Mouse (Mus musculus) ovary, postnatal 36 days (tissue): Measurements from ENCODE around the gene Gm15517.
"Not testable (repeated sequence)": the region's sequence is repeated elsewhere in the genome, so short reads cannot be mapped to it uniquely, and the experiment has no call there.

ENCODE experiments used
- DNase-seq: peaks from one replicate; pipeline ENCODE4 v3.0.0; 2022; ENCODE audit warnings: low spot score, mixed read lengths

Gene Gm15517

GRCm38 (mm10) chr7:44261147-44261546, at the start of gene Gm15517:
TSS of gene Gm15517 (plus strand) at chr7:44261447.
- no peak for DNase-seq

- no peak for DNase-seq
Observed at GRCm38 (mm10) chr7:44215645-44216044, 45.6 kb upstream of the Gm15517 start, which contains the start of gene Klk1b5. TSS of gene Klk1b5 (plus strand) at chr7:44215945.

GRCm38 (mm10) chr7:44221601-44222000, 39.6 kb upstream of the Gm15517 start:
- not testable (repeated sequence) for DNase-seq

GRCm38 (mm10) chr7:44222335-44222734, 38.9 kb upstream of the Gm15517 start:
- not testable (repeated sequence) for DNase-seq

- no peak for DNase-seq
Observed at GRCm38 (mm10) chr7:44225076-44225475, 36.2 kb upstream of the Gm15517 start, which contains the start of gene Klk1. TSS of gene Klk1 (plus strand) at chr7:44225360.

- no peak for DNase-seq
Observed at GRCm38 (mm10) chr7:44235909-44236308, 25.3 kb upstream of the Gm15517 start, which contains the start of gene Gm36864. TSS of gene Gm36864 (plus strand) at chr7:44236177.

GRCm38 (mm10) chr7:44239913-44240312, 21.3 kb upstream of the Gm15517 start:
- no peak for DNase-seq

GRCm38 (mm10) chr7:44240712-44241111, 20.5 kb upstream of the Gm15517 start:
- no peak for DNase-seq

- DNase-seq = no peak
Observed at GRCm38 (mm10) chr7:44241163-44241562, 20.1 kb upstream of the Gm15517 start.

- DNase-seq = no peak
Observed at GRCm38 (mm10) chr7:44244080-44244479, 17.2 kb upstream of the Gm15517 start.

- DNase-seq = peak; percentile 91
Observed at GRCm38 (mm10) chr7:44246055-44246983, 14.9 kb upstream of the Gm15517 start, which contains the start of the genes 1700028J19Rik and 2410002F23Rik. TSS of gene 1700028J19Rik (minus strand) at chr7:44246695. TSS of gene 2410002F23Rik (plus strand) at chr7:44246722.

- no peak for DNase-seq
Observed at GRCm38 (mm10) chr7:44246984-44247470, 14.2 kb upstream of the Gm15517 start.

GRCm38 (mm10) chr7:44247971-44248370, 13.3 kb upstream of the Gm15517 start:
- no peak for DNase-seq

GRCm38 (mm10) chr7:44249248-44249647, 12.0 kb upstream of the Gm15517 start:
- DNase-seq = no peak

- DNase-seq = peak; percentile 26
Observed at GRCm38 (mm10) chr7:44250732-44251275, 10.4 kb upstream of the Gm15517 start.

GRCm38 (mm10) chr7:44253023-44253616, 8.1 kb upstream of the Gm15517 start:
- DNase-seq = no peak

GRCm38 (mm10) chr7:44254930-44255329, 6.3 kb upstream of the Gm15517 start:
- DNase-seq = no peak

- no peak for DNase-seq
Observed at GRCm38 (mm10) chr7:44257278-44257677, 4.0 kb upstream of the Gm15517 start, which contains the start of gene Acp4. TSS of gene Acp4 (minus strand) at chr7:44257378.

- no peak for DNase-seq
Observed at GRCm38 (mm10) chr7:44260410-44260809, 837 bp upstream of the Gm15517 start.

- DNase-seq = peak; percentile 88
Observed at GRCm38 (mm10) chr7:44262791-44263643, 1.8 kb downstream of the Gm15517 start.

GRCm38 (mm10) chr7:44268117-44268516, 6.9 kb downstream of the Gm15517 start:
- DNase-seq = no peak
